In the genomic region with DNA sequence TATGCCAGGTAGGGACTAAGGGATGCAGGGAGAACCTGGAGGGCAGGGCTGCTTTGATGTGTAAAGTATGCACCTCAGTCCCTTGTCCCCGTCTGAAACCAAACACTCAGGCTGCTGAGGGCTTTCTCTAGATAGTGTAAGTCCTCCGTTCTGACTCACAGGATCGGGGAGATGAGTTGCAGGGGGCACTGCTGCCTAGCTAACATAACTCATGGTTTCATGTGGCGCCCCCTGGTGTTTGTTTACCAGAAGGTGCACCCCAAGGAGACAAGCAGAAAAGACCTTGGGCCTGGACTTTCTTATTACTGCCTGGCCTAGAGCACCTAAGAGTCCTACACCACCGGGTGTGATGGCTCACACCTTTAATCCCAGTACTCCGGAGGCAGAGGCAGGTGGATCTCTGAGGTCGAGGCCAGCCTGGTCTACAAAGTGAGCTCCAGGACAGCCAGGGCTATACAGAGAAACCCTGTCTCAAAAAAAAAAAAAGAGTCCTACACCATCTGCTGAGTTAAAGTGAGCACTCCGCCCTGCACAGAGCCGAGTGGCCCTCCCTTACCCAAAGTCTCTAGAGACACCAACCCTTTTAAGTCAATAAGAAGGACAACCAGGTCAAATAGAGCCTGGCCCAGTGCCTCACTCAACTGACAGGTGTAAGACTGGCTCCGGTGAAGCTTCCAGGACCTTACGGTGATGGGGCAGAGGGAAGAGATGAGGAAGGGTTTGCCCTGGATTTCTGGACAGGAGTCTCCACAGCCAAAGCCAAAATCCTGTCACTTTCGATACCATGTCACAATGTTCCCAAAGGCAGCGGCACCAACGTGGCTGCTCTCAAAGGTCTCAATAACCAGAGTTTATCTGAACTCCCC, we compare ENCODE assay signal across 9 mouse cellular contexts. TPM values are rescaled to one million over a fixed set of nuclear protein-coding genes. Genes with fewer than 3 reads are reported as not detected.
A peak's percentile ranks its signal among the peaks of the same experiment; 100 is the strongest.
DNase-seq lines count a peak whose midpoint lies in the region.
"Had no signal": no experiment of that assay in that cellular context is flagged by ENCODE, and none has a peak within 500 bp of the region (broad histone marks: within the 10 kb centered on the region; RNA-seq: fewer than 3 reads in every experiment).

No protein-coding gene starts in this region.

- 0 out of 2 replicates have a peak, but pooled peaks cover 8% of the 10 kb centered on the region for H3K27me3 ChIP-seq in heart, embryonic 10.5 days (ENCODE audit: insufficient read depth, poor library complexity, severe bottlenecking)
- H3K27me3 ChIP-seq: midbrain, embryonic 12.5 days had no signal

- peaks cover 21% of the 10 kb centered on the region for H3K4me1 ChIP-seq in heart, embryonic 10.5 days

- no peak overlapping the region for H3K4me3 ChIP-seq in heart, embryonic 10.5 days
- H3K4me3 ChIP-seq: midbrain, embryonic 12.5 days had no signal

- no peaks in the 10 kb centered on the region for H3K36me3 ChIP-seq in heart, embryonic 10.5 days
- H3K36me3 ChIP-seq: midbrain, embryonic 12.5 days had no signal

- WGBS in heart, embryonic 10.5 days: 48% methylated on average over 14 of the region's 14 CpGs

- DNase-seq in heart, postnatal 10 days: peak; percentile 12 to 63
- no peak for DNase-seq in heart, embryonic 10.5 days (ENCODE audit: low spot score)
- DNase-seq in CD8-positive naive resting alpha-beta T cell, adult 2 months (ENCODE audit: low read depth in 2 of 2, low spot score in 2 of 2): peak; percentile 67 to 77
- DNase-seq in adrenal gland, adult 2 months: peak; percentile 51
- DNase-seq in heart, postnatal 4 days: peak; percentile 56
- DNase-seq in lung, postnatal 14 days: peak; percentile 77
- DNase-seq in testis, postnatal 10 days (ENCODE audit: low spot score): peak; percentile 78
- DNase-seq in frontal cortex, postnatal 10 days (ENCODE audit: low spot score in 2 of 2): no peak

- intact Hi-C loops in heart, postnatal 10 days (cut with DNase I): loop anchor here (10.0 kb wide), 1 partner anchor 512 kb away; no protein-coding TSS in a partner anchor

- no peak overlapping the region for H3K27ac ChIP-seq in heart, embryonic 10.5 days
- H3K27ac ChIP-seq: midbrain, embryonic 12.5 days had no signal

- no peaks in the 10 kb centered on the region for H3K9me3 ChIP-seq in heart, embryonic 10.5 days
- H3K9me3 ChIP-seq: midbrain, embryonic 12.5 days had no signal

RNA-seq across cellular contexts. Expression of gene Btnl10, which starts 0.6 kb away (rescaled TPM):
- total RNA-seq in heart, postnatal 10 days (2021): under 1 TPM in 1 of 2 experiments, not detected in 1; 0.12 TPM
- not detected in 2 replicates for polyA plus RNA-seq in heart, embryonic 10.5 days (2016; fragmentation: Nextera tagmentation; extraction: Ambion mirVana)
- total RNA-seq in adrenal gland, adult 2 months (2021): under 1 TPM in 1 of 2 experiments, not detected in 1; 0.09 TPM
- polyA plus RNA-seq in adrenal gland, adult 2 months (2012; rRNA removed): not detected in 2 replicates
- not detected for total RNA-seq in heart, postnatal 4 days (2021)
- polyA plus RNA-seq: midbrain, embryonic 12.5 days had no signal

RNA-seq across cellular contexts. Expression of gene Zfp39, which starts 13.1 kb away (rescaled TPM):
- total RNA-seq in heart, postnatal 10 days (2021): 1 to 10 TPM; 5.2 to 6.1 TPM
- 3.9 and 5.4 TPM in 2 replicates for polyA plus RNA-seq in heart, embryonic 10.5 days (2016; fragmentation: Nextera tagmentation; extraction: Ambion mirVana)
- 1 to 10 TPM; 3.5 to 5.0 TPM for total RNA-seq in adrenal gland, adult 2 months (2021)
- polyA plus RNA-seq in adrenal gland, adult 2 months (2012; rRNA removed): 0.15 and 0.33 TPM in 2 replicates
- 1 to 10 TPM; 5.3 to 5.9 TPM for total RNA-seq in heart, postnatal 4 days (2021)

RNA-seq across cellular contexts. Expression of gene Rnf187, which starts 21.6 kb away (rescaled TPM):
- total RNA-seq in heart, postnatal 10 days (2021): 100 to 1,000 TPM; 162 to 173 TPM
- 169 and 213 TPM in 2 replicates for polyA plus RNA-seq in heart, embryonic 10.5 days (2016; fragmentation: Nextera tagmentation; extraction: Ambion mirVana)
- total RNA-seq in adrenal gland, adult 2 months (2021): 100 to 1,000 TPM; 143 to 198 TPM
- 545 and 648 TPM in 2 replicates for polyA plus RNA-seq in adrenal gland, adult 2 months (2012; rRNA removed)
- total RNA-seq in heart, postnatal 4 days (2021): 100 to 1,000 TPM; 161 to 165 TPM

RNA-seq across cellular contexts. Expression of gene Hist3h2ba, which starts 31.6 kb away (rescaled TPM):
- total RNA-seq in heart, postnatal 10 days (2021): 10 to 100 TPM; 11.0 to 13.0 TPM
- 4.8 and 9.8 TPM in 2 replicates for polyA plus RNA-seq in heart, embryonic 10.5 days (2016; fragmentation: Nextera tagmentation; extraction: Ambion mirVana)
- total RNA-seq in adrenal gland, adult 2 months (2021): 1 to 10 TPM; 2.5 to 8.2 TPM
- polyA plus RNA-seq in adrenal gland, adult 2 months (2012; rRNA removed): 5.1 and 9.1 TPM in 2 replicates
- 10 to 100 TPM; 21.8 to 22.6 TPM for total RNA-seq in heart, postnatal 4 days (2021)

RNA-seq across cellular contexts. Expression of gene Hist3h2a, which starts 37.4 kb away (rescaled TPM):
- total RNA-seq in heart, postnatal 10 days (2021): 10 to 100 TPM; 33.2 to 36.7 TPM
- 15.5 and 15.9 TPM in 2 replicates for polyA plus RNA-seq in heart, embryonic 10.5 days (2016; fragmentation: Nextera tagmentation; extraction: Ambion mirVana)
- total RNA-seq in adrenal gland, adult 2 months (2021): 10 to 100 TPM; 13.5 to 26.3 TPM
- polyA plus RNA-seq in adrenal gland, adult 2 months (2012; rRNA removed): 15.4 and 19.1 TPM in 2 replicates
- 10 to 100 TPM; 46.8 to 50.0 TPM for total RNA-seq in heart, postnatal 4 days (2021)

Comparison
In these comparisons a context has a peak if more than half of its experiments do, and no peak if none do; other contexts are left out.
1. DNase-seq: peak in heart, postnatal 10 days (2 of 2), CD8-positive naive resting alpha-beta T cell, adult 2 months (2 of 2), adrenal gland, adult 2 months (single experiment), heart, postnatal 4 days (single experiment), lung, postnatal 14 days (single experiment) and testis, postnatal 10 days (single experiment); none in heart, embryonic 10.5 days (single experiment) and frontal cortex, postnatal 10 days (0 of 2).